ENCODE assay signal across 13 mouse cellular contexts in the genomic region with DNA sequence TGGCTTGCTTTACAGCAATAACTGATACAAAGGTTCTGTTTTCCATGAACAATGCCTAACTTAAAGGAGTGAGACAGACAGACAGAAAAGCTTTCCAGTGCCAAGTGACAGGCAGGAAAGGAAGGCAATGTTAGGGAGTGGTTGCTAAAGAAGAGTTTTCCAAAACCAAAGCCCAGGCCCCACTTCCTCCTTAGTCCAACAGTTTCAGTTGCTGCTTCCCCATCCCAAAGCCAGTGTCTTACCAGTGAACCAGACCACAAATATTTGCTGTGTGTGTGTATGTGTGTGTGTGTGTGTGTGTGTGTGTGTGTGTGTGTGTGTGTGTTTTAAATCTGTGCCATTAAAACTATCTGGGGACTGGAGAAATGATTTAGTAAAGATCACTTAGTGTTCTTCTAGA.
"Had no signal": no experiment of that assay in that cellular context is flagged by ENCODE, and none has a peak within 500 bp of the region (broad histone marks: within the 10 kb centered on the region; RNA-seq: fewer than 3 reads in every experiment).

No protein-coding gene starts in this region.

- H3K4me3 ChIP-seq: kidney, embryonic 15.5 days; limb, embryonic 10.5 days; liver, embryonic 12.5 days; megakaryocyte, embryonic 14.5 days; midbrain, embryonic 15.5 days; neural tube, embryonic 13.5 days had no signal

- DNase-seq: kidney, adult 2 months; kidney, postnatal 14 days; lung, embryonic 14.5 days; lung, postnatal 10 days; retina, postnatal 1 day; thymus, postnatal 4 days had no signal

- H3K27me3 ChIP-seq: kidney, embryonic 15.5 days; liver, embryonic 12.5 days; megakaryocyte, embryonic 14.5 days; midbrain, embryonic 15.5 days; neural tube, embryonic 13.5 days had no signal

- H3K4me1 ChIP-seq: kidney, embryonic 15.5 days; limb, embryonic 10.5 days; liver, embryonic 12.5 days; megakaryocyte, embryonic 14.5 days; midbrain, embryonic 15.5 days had no signal

- H3K27ac ChIP-seq: kidney, embryonic 15.5 days; limb, embryonic 10.5 days; liver, embryonic 12.5 days; midbrain, embryonic 15.5 days; neural tube, embryonic 13.5 days; stomach, postnatal 0 days had no signal

- H3K36me3 ChIP-seq: kidney, embryonic 15.5 days; limb, embryonic 10.5 days; liver, embryonic 12.5 days; midbrain, embryonic 15.5 days had no signal

- H3K9me3 ChIP-seq: kidney, embryonic 15.5 days; limb, embryonic 10.5 days; liver, embryonic 12.5 days; midbrain, embryonic 15.5 days; neural tube, embryonic 13.5 days had no signal
